Mouse (Mus musculus): ENCODE results near the gene Zfp648. TPM values are rescaled to one million over a fixed set of nuclear protein-coding genes. Genes with fewer than 3 reads are reported as not detected.
A peak's percentile ranks its signal among the peaks of the same experiment; 100 is the strongest.

The Zfp648 gene
- polyA plus RNA-seq, 1 experiment = 110 TPM

- peak; percentile 31 for DNase-seq (ENCODE audit: low read depth)
These were observed 19.6 kb downstream of the Zfp648 start for GRCm38 (mm10) chr1:154220566-154220965.

DNA sequence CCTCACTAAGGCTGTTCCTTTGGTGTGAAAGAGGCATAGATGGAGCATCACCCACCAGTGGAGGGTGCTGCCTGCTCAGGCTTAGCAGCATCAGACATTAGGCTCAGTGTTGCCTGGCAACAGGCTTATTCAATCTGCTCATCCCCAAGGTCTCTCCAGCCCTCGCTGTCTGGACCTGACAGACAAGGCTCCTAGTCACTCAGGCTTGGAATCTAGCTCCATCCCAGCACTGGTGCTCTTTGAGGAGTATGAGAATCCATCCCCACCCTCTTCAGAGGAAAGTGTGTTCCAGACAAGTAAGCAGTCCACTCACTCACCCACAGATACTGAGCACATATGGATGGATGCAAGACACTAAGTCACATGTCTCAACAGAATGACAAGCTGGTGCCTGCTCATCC, 22.8 kb downstream of the Zfp648 start:
- DNase-seq (ENCODE audit: low read depth) = no peak

- DNase-seq (ENCODE audit: low read depth) = no peak
These were observed 31.6 kb downstream of the Zfp648 start for GRCm38 (mm10) chr1:154232594-154232993.

- no peak for DNase-seq (ENCODE audit: low read depth)
These were observed 32.0 kb downstream of the Zfp648 start for GRCm38 (mm10) chr1:154233033-154233432.

GRCm38 (mm10) chr1:154234814-154235213, 33.8 kb downstream of the Zfp648 start:
- DNase-seq (ENCODE audit: low read depth) = no peak

DNA sequence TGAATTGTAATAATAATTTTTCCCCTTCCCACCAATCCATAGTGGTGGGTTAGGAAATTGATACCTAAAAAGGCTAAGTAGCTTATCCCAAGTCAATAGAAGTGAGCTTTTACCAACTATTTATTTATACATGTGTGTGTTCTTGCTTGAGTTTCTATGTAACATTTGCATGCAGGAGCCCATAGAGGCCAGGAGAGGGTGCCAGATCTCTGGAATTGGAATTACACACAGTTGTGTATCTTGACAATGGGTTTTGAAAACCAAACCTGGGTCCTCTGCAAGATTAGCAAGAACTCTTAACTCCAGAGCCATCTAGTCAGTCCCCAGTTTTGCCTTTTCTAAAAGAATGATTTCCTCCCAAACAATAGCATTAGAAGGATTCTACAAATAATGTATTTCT, 37.9 kb downstream of the Zfp648 start:
- no peak for DNase-seq (ENCODE audit: low read depth)

DNA sequence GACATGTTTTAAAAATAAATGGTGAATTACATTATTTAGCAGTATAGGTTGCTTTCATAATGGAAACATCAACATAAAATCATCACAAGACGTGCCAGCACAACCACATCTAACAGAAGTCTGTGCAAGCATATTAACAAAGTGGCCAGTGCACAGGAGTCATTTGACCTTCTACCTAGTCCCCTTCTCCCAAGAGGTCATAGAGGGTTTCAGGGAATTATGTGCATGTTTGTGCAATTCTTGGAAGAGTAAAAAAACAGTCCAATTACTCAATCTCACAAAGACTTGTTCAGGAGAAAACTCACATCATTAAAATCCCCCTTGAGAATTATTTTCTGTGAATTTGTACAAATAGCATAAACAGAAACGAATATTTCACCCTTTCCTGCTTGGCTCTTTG, 50.2 kb downstream of the Zfp648 start:
- no peak for DNase-seq (ENCODE audit: low read depth)

- DNase-seq (ENCODE audit: low read depth) = no peak
These were observed 51.8 kb downstream of the Zfp648 start for GRCm38 (mm10) chr1:154252739-154253138.
